ENCODE assay signal across 30 mouse cellular contexts in genomic region chr1:53018746-53019505, GRCm38 (mm10). TPM values are rescaled to one million over a fixed set of nuclear protein-coding genes. Genes with fewer than 3 reads are reported as not detected.
DNase-seq lines count a peak whose midpoint lies in the region; ATAC-seq lines count a peak whose summit lies in the region.
"Had no signal": no experiment of that assay in that cellular context is flagged by ENCODE, and none has a peak within 500 bp of the region (broad histone marks: within the 10 kb centered on the region; RNA-seq: fewer than 3 reads in every experiment).

No protein-coding gene starts in this region.

- H3K4me2 ChIP-seq in forebrain, embryonic 15.5 days (replicated peaks), result no peak overlapping the region
- H3K4me2 ChIP-seq in midbrain, embryonic 13.5 days (replicated peaks), result no peak overlapping the region
- no peak overlapping the region for H3K4me2 ChIP-seq in midbrain, embryonic 11.5 days
- H3K4me2 ChIP-seq: embryonic facial prominence, embryonic 12.5 days; hindbrain, embryonic 15.5 days; lung, embryonic 14.5 days; midbrain, embryonic 12.5 days had no signal

- ATAC-seq in forebrain, embryonic 15.5 days (replicated peaks), result peak; percentile 69
- no peak for ATAC-seq in midbrain, embryonic 13.5 days
- ATAC-seq in midbrain, embryonic 11.5 days (ENCODE audit: low FRiP score), result no peak
- ATAC-seq: activated CD4-positive, CD25-positive, alpha-beta regulatory T cell, adult 4 months; inflammation-experienced regulatory T-cells, adult 6 months had no signal

- WGBS in forebrain, embryonic 15.5 days, result 66% methylated on average over 3 of the region's 3 CpGs
- 85% methylated on average over 3 of the region's 3 CpGs for WGBS in forebrain, embryonic 10.5 days
- WGBS in midbrain, embryonic 13.5 days, result 68% methylated on average over 3 of the region's 3 CpGs
- WGBS in midbrain, embryonic 11.5 days, result 74% methylated on average over 3 of the region's 3 CpGs

- peaks cover 8% of the 10 kb centered on the region; the same call in 1 of the 2 replicates for H3K4me1 ChIP-seq in forebrain, embryonic 15.5 days
- peaks cover 8% of the 10 kb centered on the region for H3K4me1 ChIP-seq in forebrain, embryonic 10.5 days
- no peaks in the 10 kb centered on the region for H3K4me1 ChIP-seq in midbrain, embryonic 13.5 days (replicated peaks)
- no peaks in the 10 kb centered on the region for H3K4me1 ChIP-seq in midbrain, embryonic 11.5 days (ENCODE audit: control insufficient read depth, insufficient read depth, low read length)
- H3K4me1 ChIP-seq: embryonic facial prominence, embryonic 12.5 days; hindbrain, embryonic 10.5 days; hindbrain, embryonic 15.5 days; midbrain, embryonic 12.5 days had no signal

- no peak overlapping the region for H3K4me3 ChIP-seq in forebrain, embryonic 15.5 days
- no peak overlapping the region for H3K4me3 ChIP-seq in forebrain, embryonic 10.5 days
- H3K4me3 ChIP-seq in midbrain, embryonic 13.5 days (replicated peaks), result no peak overlapping the region
- no peak overlapping the region for H3K4me3 ChIP-seq in midbrain, embryonic 11.5 days (ENCODE audit: low read depth, low read length)
- H3K4me3 ChIP-seq: embryonic facial prominence, embryonic 12.5 days; hindbrain, embryonic 10.5 days; hindbrain, embryonic 15.5 days; midbrain, embryonic 12.5 days had no signal

- H3K27me3 ChIP-seq in forebrain, embryonic 15.5 days, result no peaks in the 10 kb centered on the region
- H3K27me3 ChIP-seq in forebrain, embryonic 10.5 days (ENCODE audit: poor library complexity, severe bottlenecking), result no peaks in the 10 kb centered on the region
- no peaks in the 10 kb centered on the region for H3K27me3 ChIP-seq in midbrain, embryonic 13.5 days
- H3K27me3 ChIP-seq in midbrain, embryonic 11.5 days (ENCODE audit: control insufficient read depth, insufficient read depth, low read length), result no peaks in the 10 kb centered on the region
- H3K27me3 ChIP-seq: CH12.LX; embryonic facial prominence, embryonic 12.5 days; hindbrain, embryonic 15.5 days; midbrain, embryonic 12.5 days had no signal

- H3K9ac ChIP-seq in forebrain, embryonic 15.5 days (replicated peaks), result no peak overlapping the region
- no peak overlapping the region for H3K9ac ChIP-seq in midbrain, embryonic 13.5 days (replicated peaks)
- H3K9ac ChIP-seq in midbrain, embryonic 11.5 days (ENCODE audit: low read length), result no peak overlapping the region
- H3K9ac ChIP-seq: embryonic facial prominence, embryonic 12.5 days; hindbrain, embryonic 15.5 days; liver, embryonic 14.5 days; lung, embryonic 14.5 days; midbrain, embryonic 12.5 days had no signal

- peak; percentile 36 for DNase-seq in cerebellum, adult 9-10 months
- no peak for DNase-seq in cerebellum, adult 9-11 months
- no peak for DNase-seq in forebrain, embryonic 10.5 days (ENCODE audit: extremely low spot score, low spot score)
- DNase-seq in midbrain, embryonic 11.5 days (ENCODE audit: low spot score, missing footprints), result no peak
- peak; percentile 56 for DNase-seq in brain, embryonic 18.5 days (ENCODE audit: low read depth, low spot score)
- no peak for DNase-seq in right cerebral cortex, postnatal 4 days
- DNase-seq: adrenal gland, adult 2 months; adrenal gland, postnatal 36 days; cerebellum, adult 11 months; cerebellum, postnatal 36 days; embryo, embryonic 11 days; gastrocnemius, postnatal 14 days; heart, postnatal 14 days; kidney, adult 11 months; kidney, postnatal 14 days; liver had no signal

- H3K9me3 ChIP-seq in forebrain, embryonic 15.5 days, result no peaks in the 10 kb centered on the region
- H3K9me3 ChIP-seq in forebrain, embryonic 10.5 days, result no peaks in the 10 kb centered on the region
- H3K9me3 ChIP-seq in midbrain, embryonic 13.5 days, result no peaks in the 10 kb centered on the region
- H3K9me3 ChIP-seq in midbrain, embryonic 11.5 days (ENCODE audit: control insufficient read depth, low read length), result no peaks in the 10 kb centered on the region
- H3K9me3 ChIP-seq: embryonic facial prominence, embryonic 12.5 days; hindbrain, embryonic 10.5 days; hindbrain, embryonic 15.5 days; midbrain, embryonic 12.5 days had no signal

- peak overlapping the region; percentile 79 for H3K27ac ChIP-seq in forebrain, embryonic 15.5 days (replicated peaks)
- no peak overlapping the region for H3K27ac ChIP-seq in forebrain, embryonic 10.5 days
- H3K27ac ChIP-seq in midbrain, embryonic 13.5 days, result peak overlapping the region; percentile 35; the same call in 1 of the 2 replicates
- H3K27ac ChIP-seq in midbrain, embryonic 11.5 days (ENCODE audit: low read depth, low read length), result no peak overlapping the region
- H3K27ac ChIP-seq: embryonic facial prominence, embryonic 12.5 days; hindbrain, embryonic 10.5 days; hindbrain, embryonic 15.5 days; liver, embryonic 14.5 days; midbrain, embryonic 12.5 days had no signal

- H3K36me3 ChIP-seq in forebrain, embryonic 15.5 days, result no peaks in the 10 kb centered on the region
- no peaks in the 10 kb centered on the region for H3K36me3 ChIP-seq in forebrain, embryonic 10.5 days (replicated peaks)
- H3K36me3 ChIP-seq in midbrain, embryonic 13.5 days, result no peaks in the 10 kb centered on the region
- H3K36me3 ChIP-seq in midbrain, embryonic 11.5 days (ENCODE audit: control insufficient read depth, insufficient read depth, low read length), result no peaks in the 10 kb centered on the region
- H3K36me3 ChIP-seq: embryonic facial prominence, embryonic 12.5 days; hindbrain, embryonic 10.5 days; hindbrain, embryonic 15.5 days; midbrain, embryonic 12.5 days had no signal

RNA-seq across cellular contexts. Expression of gene 1700019D03Rik, which starts 1.1 kb away (rescaled TPM):
- 1.8 and 2.7 TPM in 2 replicates for polyA plus RNA-seq in forebrain, embryonic 15.5 days (2015; fragmentation: Nextera tagmentation; extraction: Ambion mirVana)
- 2.5 and 2.7 TPM in 2 replicates for polyA plus RNA-seq in forebrain, embryonic 10.5 days (2016; fragmentation: Nextera tagmentation; extraction: Ambion mirVana)
- polyA plus RNA-seq in midbrain, embryonic 13.5 days (2015; fragmentation: Nextera tagmentation; extraction: Ambion mirVana), result 0.83 and 1.8 TPM in 2 replicates
- 2.5 and 3.3 TPM in 2 replicates for polyA plus RNA-seq in midbrain, embryonic 11.5 days (2014; fragmentation: Nextera tagmentation; extraction: Ambion mirVana)
- polyA plus RNA-seq: C2C12 had no signal

RNA-seq across cellular contexts. Expression of gene Mstn, which starts 42.5 kb away (rescaled TPM):
- 0.52 and 0.66 TPM in 2 replicates for polyA plus RNA-seq in forebrain, embryonic 15.5 days (2015; fragmentation: Nextera tagmentation; extraction: Ambion mirVana)
- 1.3 and 2.7 TPM in 2 replicates for polyA plus RNA-seq in forebrain, embryonic 10.5 days (2016; fragmentation: Nextera tagmentation; extraction: Ambion mirVana)
- 0.24 and 0.31 TPM in 2 replicates for polyA plus RNA-seq in midbrain, embryonic 13.5 days (2015; fragmentation: Nextera tagmentation; extraction: Ambion mirVana)
- 0.15 TPM in 1 of 2 replicates, not detected in the other for polyA plus RNA-seq in midbrain, embryonic 11.5 days (2014; fragmentation: Nextera tagmentation; extraction: Ambion mirVana)
- polyA plus RNA-seq: activated CD4-positive, CD25-positive, alpha-beta regulatory T cell, adult 4 months; adrenal gland, adult 2 months; C2C12; kidney, embryonic 14.5 days; lung, embryonic 14.5 days; small intestine, adult 2 months had no signal

Comparison
In these comparisons a context has a peak if more than half of its experiments do, and no peak if none do; other contexts are left out.
1. DNase-seq: peak in cerebellum, adult 9-10 months (single experiment) and brain, embryonic 18.5 days (single experiment); none in cerebellum, adult 9-11 months (single experiment), forebrain, embryonic 10.5 days (single experiment), midbrain, embryonic 11.5 days (single experiment) and right cerebral cortex, postnatal 4 days (single experiment).
2. H3K27ac ChIP-seq: peak in forebrain, embryonic 15.5 days (single experiment) and midbrain, embryonic 13.5 days (single experiment); none in forebrain, embryonic 10.5 days (single experiment) and midbrain, embryonic 11.5 days (single experiment).